Mouse (Mus musculus) heart, adult 2 months (tissue): Measurements from ENCODE around the gene Edem3. TPM values are rescaled to one million over a fixed set of nuclear protein-coding genes. Genes with fewer than 3 reads are reported as not detected.

Experiments
- DNase-seq, 2 experiments: peaks; one replicate each; pipeline ENCODE4 v3.0.0; 2021
- H3K27ac ChIP-seq: fragments of 200-600 bp; 2 replicates; pipeline ENCODE4 v1.8.1; 2022
- H3K27me3 ChIP-seq: fragments of 200-500 bp; 2 replicates; pipeline ENCODE4 v1.6.1; 2012; ENCODE audit warnings: mild to moderate bottlenecking, low read length, inconsistent platforms, mixed read lengths; ENCODE audit not compliant: control insufficient read depth, insufficient read depth
- H3K36me3 ChIP-seq: fragments of 200-500 bp; 2 replicates; pipeline ENCODE4 v1.6.1; 2012; ENCODE audit warnings: low read length, inconsistent platforms; ENCODE audit not compliant: control insufficient read depth, insufficient read depth
- H3K4me1 ChIP-seq: fragments of 200-500 bp; 2 replicates; pipeline ENCODE4 v1.6.1; 2011; ENCODE audit warnings: low read length; ENCODE audit not compliant: control insufficient read depth, insufficient read depth
- H3K4me3 ChIP-seq: fragments of 200-600 bp; 2 replicates; pipeline ENCODE4 v1.8.1; 2022
- H3K79me2 ChIP-seq: fragments of 200-500 bp; replicated peaks from 2 replicates; pipeline ENCODE4 v1.6.1; 2012; ENCODE audit warnings: mild to moderate bottlenecking, inconsistent platforms, low read length, moderate library complexity, mixed read lengths; ENCODE audit not compliant: control insufficient read depth, insufficient read depth
- H3K9ac ChIP-seq: fragments of 200-500 bp; 2 replicates; pipeline ENCODE4 v1.6.1; 2012; ENCODE audit warnings: low read depth, mild to moderate bottlenecking, control low read depth, inconsistent platforms, low read length, mixed read lengths
- CTCF ChIP-seq: fragments of 200-600 bp; IDR thresholded peaks from 2 replicates; pipeline ENCODE4 v1.8.1; 2022; ENCODE audit warnings: antibody characterized with exemption, mild to moderate bottlenecking, moderate library complexity
- POLR2A ChIP-seq: fragments of 200-500 bp; IDR thresholded peaks from 2 replicates; pipeline ENCODE4 v1.6.1; 2011; ENCODE audit warnings: mild to moderate bottlenecking, low read depth, low read length, control low read depth; ENCODE audit not compliant: insufficient read depth
- WGBS: fragments of 180-500 bp; shearing (Covaris S2); methylation state at CpG from one replicate; pipeline ENCODE4 v1.1.7; 2018; 5-methylcytosine and 5-hydroxymethylcytosine counted together
- intact Hi-C: fragments of 180-260 bp; cut with DNase I; formaldehyde crosslinking; loops from one replicate; pipeline ENCODE4 v1.15.1; 2025
- polyA plus RNA-seq: library from polyadenylated mRNA; depleted of rRNA; stranded (reverse); fragments of >200 nt; gene quantifications from 2 replicates; pipeline ENCODE4 v1.2.3, GENCODE M21; 2012; rRNA removed
- total RNA-seq, 2 experiments: library from RNA; stranded (reverse); gene quantifications; 2 replicates each; pipeline ENCODE4 v1.2.3; 2021

Gene Edem3
- total and polyA plus RNA-seq, 3 experiments: 3.8 to 19.4 (median 18.3) TPM

GRCm38 (mm10) chr1:151864326-151864725 lies 109.2 kb downstream of the Edem3 start:
- DNase-seq: no peak
- WGBS: 95% methylated on average over 6 of the region's 6 CpGs
- TF ChIP-seq POLR2A (no peak), CTCF (no peak)
- Histone ChIP-seq H3K79me2 (no peaks in the 10 kb centered on the region), H3K36me3 (no peaks in the 10 kb centered on the region), H3K4me1 (no peaks in the 10 kb centered on the region), H3K4me3 (no peak overlapping the region), H3K9ac (no peak overlapping the region), H3K27me3 (no peaks in the 10 kb centered on the region), H3K27ac (no peak overlapping the region)
- intact Hi-C loops: no loop called here

Other genes with a start within 250 kb of the Edem3 start
- gene Fam129a, start 184.2 kb upstream of the Edem3 start, total RNA-seq: 10 to 100 TPM; 13.3 to 14.9 TPM
- 6.2 and 10.1 TPM in 2 replicates for gene Fam129a, start 184.2 kb upstream of the Edem3 start, polyA plus RNA-seq